Comparison of ENCODE assay signal across 25 mouse cellular contexts in the genomic region with DNA sequence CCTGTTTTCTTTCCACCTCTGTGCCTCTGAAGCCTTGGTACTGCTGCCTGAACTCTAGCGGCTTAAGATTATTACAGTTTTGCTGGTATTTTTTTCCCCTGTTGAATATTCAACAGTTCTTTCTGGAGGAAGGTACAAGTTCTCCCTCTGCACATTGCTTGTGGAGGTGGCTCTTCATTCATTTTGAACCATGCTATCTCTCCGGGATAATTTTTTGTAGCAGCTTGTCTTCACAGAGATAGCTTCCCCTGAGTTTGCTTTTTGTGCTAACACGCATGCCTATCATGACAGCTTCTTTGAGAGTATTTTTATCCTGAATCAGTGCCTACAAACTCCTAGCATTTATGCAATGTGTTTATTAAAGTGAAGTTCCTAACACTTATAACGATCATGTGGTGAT.
"Had no signal": no experiment of that assay in that cellular context is flagged by ENCODE, and none has a peak within 500 bp of the region (broad histone marks: within the 10 kb centered on the region; RNA-seq: fewer than 3 reads in every experiment).

No protein-coding gene starts in this region.

- DNase-seq: kidney, adult 11 months; kidney, adult 8-10 months; kidney, postnatal 10 days; kidney, postnatal 4 days; liver; lung, adult 18-20 months; lung, postnatal 10 days; lung, postnatal 36 days; retina, postnatal 1 day; right cerebral cortex, postnatal 4 days; thymus, postnatal 25 days had no signal

- H3K4me2 ChIP-seq: intestine, embryonic 15.5 days; kidney, embryonic 15.5 days; limb, embryonic 13.5 days; liver, embryonic 12.5 days; liver, embryonic 15.5 days; lung, embryonic 15.5 days; midbrain, embryonic 13.5 days; neural tube, embryonic 13.5 days had no signal

- H3K9me3 ChIP-seq: intestine, embryonic 15.5 days; kidney, embryonic 15.5 days; limb, embryonic 10.5 days; limb, embryonic 13.5 days; liver, embryonic 12.5 days; liver, embryonic 15.5 days; lung, embryonic 15.5 days; megakaryocyte, embryonic 14.5 days; midbrain, embryonic 10.5 days; midbrain, embryonic 13.5 days; neural tube, embryonic 13.5 days had no signal

- H3K9ac ChIP-seq: intestine, embryonic 15.5 days; kidney, embryonic 15.5 days; limb, embryonic 13.5 days; liver, embryonic 12.5 days; liver, embryonic 15.5 days; lung, embryonic 15.5 days; midbrain, embryonic 13.5 days; neural tube, embryonic 13.5 days had no signal

- H3K4me3 ChIP-seq: intestine, embryonic 15.5 days; kidney, embryonic 15.5 days; limb, embryonic 10.5 days; limb, embryonic 13.5 days; liver, embryonic 12.5 days; liver, embryonic 15.5 days; lung, embryonic 15.5 days; megakaryocyte, embryonic 14.5 days; midbrain, embryonic 10.5 days; midbrain, embryonic 13.5 days; myocyte; neural tube, embryonic 13.5 days had no signal

- H3K4me1 ChIP-seq: intestine, embryonic 15.5 days; kidney, embryonic 15.5 days; limb, embryonic 10.5 days; limb, embryonic 13.5 days; liver, embryonic 12.5 days; liver, embryonic 15.5 days; lung, embryonic 15.5 days; megakaryocyte, embryonic 14.5 days; midbrain, embryonic 10.5 days; midbrain, embryonic 13.5 days; neural tube, embryonic 13.5 days had no signal

- ATAC-seq: intestine, embryonic 15.5 days; liver, embryonic 12.5 days; midbrain, embryonic 13.5 days; midbrain, embryonic 16.5 days had no signal

- H3K27me3 ChIP-seq: intestine, embryonic 15.5 days; kidney, embryonic 15.5 days; limb, embryonic 13.5 days; liver, embryonic 12.5 days; liver, embryonic 15.5 days; lung, embryonic 15.5 days; megakaryocyte, embryonic 14.5 days; midbrain, embryonic 13.5 days; neural tube, embryonic 13.5 days had no signal

- H3K27ac ChIP-seq: intestine, embryonic 15.5 days; kidney, embryonic 15.5 days; limb, embryonic 10.5 days; limb, embryonic 13.5 days; liver, embryonic 12.5 days; liver, embryonic 15.5 days; lung, embryonic 15.5 days; midbrain, embryonic 10.5 days; midbrain, embryonic 13.5 days; neural tube, embryonic 13.5 days; stomach, postnatal 0 days had no signal

- H3K36me3 ChIP-seq: intestine, embryonic 15.5 days; kidney, embryonic 15.5 days; limb, embryonic 10.5 days; limb, embryonic 13.5 days; liver, embryonic 12.5 days; liver, embryonic 15.5 days; lung, embryonic 15.5 days; midbrain, embryonic 10.5 days; midbrain, embryonic 13.5 days; neural tube, embryonic 13.5 days had no signal
